Mouse (Mus musculus) kidney, adult 2 months (tissue): ENCODE measurements around the gene Pdzd2.

Experiments
- CTCF ChIP-seq: fragments of 200-500 bp; conservative IDR thresholded peaks from 2 replicates; pipeline ENCODE4 v1.5.1; 2011; ENCODE audit warnings: low read depth, mild to moderate bottlenecking, control low read depth, low read length, moderate library complexity, mixed read lengths; ENCODE audit not compliant: insufficient read depth, insufficient read length
- POLR2A ChIP-seq: fragments of 200-500 bp; IDR thresholded peaks from one replicate; pipeline ENCODE4 v1.6.1; 2011; ENCODE audit warnings: low read depth, low read length, control low read depth

DNA sequence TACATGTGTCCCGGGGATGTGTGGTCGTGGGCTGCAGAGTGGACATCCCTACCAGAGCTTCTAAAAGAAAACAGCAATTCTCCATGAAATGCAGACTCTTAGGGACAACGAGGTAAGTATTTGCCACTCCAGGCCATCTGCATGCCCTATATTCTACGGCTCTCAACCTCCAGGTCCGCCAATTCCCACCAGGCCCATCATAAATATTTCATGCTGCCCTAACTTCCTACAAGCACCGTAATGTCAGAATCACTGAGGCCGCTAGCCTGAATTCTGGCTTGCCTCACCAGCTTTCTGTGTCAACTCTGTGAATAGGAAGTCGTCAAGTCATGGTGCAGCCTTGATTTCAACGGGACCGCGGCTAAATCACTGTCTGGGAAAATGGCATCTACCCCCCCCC lies 234.2 kb downstream of the Pdzd2 start:
- no peak for TF ChIP-seq POLR2A
- no peak for TF ChIP-seq CTCF
